Mouse (Mus musculus): Measurements from ENCODE around the gene Cryba1. TPM values are rescaled to one million over a fixed set of nuclear protein-coding genes. Genes with fewer than 3 reads are reported as not detected.

The Cryba1 gene
- polyA plus RNA-seq, 1 experiment from 2014 or later = not detected

DNA sequence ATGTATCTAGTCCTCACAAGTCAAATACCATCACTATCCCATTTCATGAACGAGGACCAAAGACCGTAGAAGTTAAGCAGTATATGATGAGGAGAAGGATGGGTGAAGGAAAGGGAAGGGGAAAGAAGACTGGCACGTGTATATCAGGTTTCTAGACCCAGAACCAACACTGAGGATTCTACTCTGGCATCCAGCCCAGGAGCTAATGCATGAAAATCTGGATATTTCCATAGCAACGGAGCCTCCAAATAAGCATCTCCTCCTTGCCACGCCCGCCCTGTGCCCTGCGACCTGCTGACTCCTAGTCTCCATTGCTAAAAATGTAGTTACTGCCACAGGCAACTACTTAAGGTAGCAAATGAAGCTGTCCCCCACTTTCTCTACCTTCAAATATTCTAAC is 317 bp downstream of the Cryba1 start:
- Histone ChIP-seq H3K27ac (no peak overlapping the region), H3K4me3 (replicated peaks; ENCODE audit: low read depth, low read length) (no peak overlapping the region), H3K9me3 (replicated peaks; ENCODE audit: low read length) (no peaks in the 10 kb centered on the region), H3K27me3 (ENCODE audit: insufficient read depth, low read length) (no peaks in the 10 kb centered on the region), H3K9ac (ENCODE audit: low read depth, low read length) (no peak overlapping the region), H3K4me1 (replicated peaks; ENCODE audit: insufficient read depth, low read length) (no peaks in the 10 kb centered on the region), H3K4me2 (ENCODE audit: low read length) (no peak overlapping the region), H3K36me3 (ENCODE audit: insufficient read depth, low read length) (no peaks in the 10 kb centered on the region)
- TF ChIP-seq CTCF (IDR thresholded peaks at IDR 0.05; ENCODE audit: low read depth) = no peak
- DNase-seq (ENCODE audit: low spot score) (no peak), ATAC-seq (replicated peaks; ENCODE audit: low FRiP score, low read depth) (no peak)
- WGBS = 83% methylated on average over 7 of the region's 7 CpGs

DNA sequence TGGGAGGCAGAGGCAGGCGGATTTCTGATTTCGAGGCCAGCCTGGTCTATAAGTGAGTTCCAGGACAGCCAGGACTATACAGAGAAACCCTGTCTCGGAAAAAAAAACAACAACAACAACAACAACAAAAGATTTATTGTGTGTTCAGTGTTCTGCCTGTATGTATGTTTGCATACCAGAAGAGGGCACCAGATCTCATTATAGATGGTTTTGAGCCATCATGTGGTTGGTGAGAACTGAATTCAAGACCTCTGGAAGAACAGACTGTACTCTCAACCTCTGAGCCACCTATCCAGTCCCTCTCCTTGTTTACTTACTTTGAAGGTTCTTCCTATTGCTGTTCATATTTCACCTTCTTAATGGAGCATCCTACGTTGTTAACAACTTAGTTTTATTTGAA is 3.7 kb downstream of the Cryba1 start:
- Histone ChIP-seq H3K27me3 (ENCODE audit: insufficient read depth, low read length) (no peaks in the 10 kb centered on the region), H3K4me1 (replicated peaks; ENCODE audit: insufficient read depth, low read length) (no peaks in the 10 kb centered on the region), H3K4me2 (ENCODE audit: low read length) (no peak overlapping the region), H3K9ac (ENCODE audit: low read depth, low read length) (no peak overlapping the region), H3K4me3 (replicated peaks; ENCODE audit: low read depth, low read length) (no peak overlapping the region), H3K36me3 (ENCODE audit: insufficient read depth, low read length) (no peaks in the 10 kb centered on the region), H3K27ac (no peak overlapping the region), H3K9me3 (replicated peaks; ENCODE audit: low read length) (no peaks in the 10 kb centered on the region)
- WGBS = 91% methylated on average over 4 of the region's 4 CpGs
- TF ChIP-seq CTCF (IDR thresholded peaks at IDR 0.05; ENCODE audit: low read depth) = peak; percentile 24; the same call in 1 of the 2 replicates
- ATAC-seq (replicated peaks; ENCODE audit: low FRiP score, low read depth) (no peak), DNase-seq (ENCODE audit: low spot score) (no peak)

DNA sequence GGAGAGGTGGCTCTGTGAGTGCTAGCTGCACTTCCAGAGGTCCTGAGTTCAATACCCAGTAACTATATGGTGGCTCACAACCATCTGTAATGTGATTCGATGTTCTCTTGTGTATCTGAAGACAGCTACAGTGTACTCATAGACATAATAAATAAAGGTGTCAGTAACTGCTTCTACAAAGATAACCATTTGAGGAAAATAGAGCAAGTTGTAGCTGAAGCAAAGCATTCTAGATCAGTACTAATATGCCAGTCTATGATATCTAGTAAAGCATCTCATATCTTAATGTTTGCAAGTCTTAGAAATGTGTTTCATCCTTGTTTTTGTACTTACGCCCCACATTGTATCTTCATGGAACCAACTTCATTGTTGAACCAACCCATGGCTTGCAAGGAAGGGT is 6.0 kb downstream of the Cryba1 start:
- H3K9me3 ChIP-seq (replicated peaks; ENCODE audit: low read length) = no peaks in the 10 kb centered on the region
- no peak for ATAC-seq (replicated peaks; ENCODE audit: low FRiP score, low read depth)
- no peak overlapping the region for H3K27ac ChIP-seq
- H3K4me2 ChIP-seq (ENCODE audit: low read length) = no peak overlapping the region
- no peak for TF ChIP-seq CTCF (IDR thresholded peaks at IDR 0.05; ENCODE audit: low read depth)
- no peaks in the 10 kb centered on the region for H3K36me3 ChIP-seq (ENCODE audit: insufficient read depth, low read length)
- no peak overlapping the region for H3K4me3 ChIP-seq (replicated peaks; ENCODE audit: low read depth, low read length)
- WGBS = 91% methylated on average over 2 of the region's 2 CpGs
- no peak for DNase-seq (ENCODE audit: low spot score)
- no peaks in the 10 kb centered on the region for H3K4me1 ChIP-seq (replicated peaks; ENCODE audit: insufficient read depth, low read length)
- H3K27me3 ChIP-seq (ENCODE audit: insufficient read depth, low read length) = no peaks in the 10 kb centered on the region
- H3K9ac ChIP-seq (ENCODE audit: low read depth, low read length) = no peak overlapping the region

- H3K27ac ChIP-seq = no peak overlapping the region
- no peak overlapping the region for H3K4me2 ChIP-seq (ENCODE audit: low read length)
- H3K9ac ChIP-seq (ENCODE audit: low read depth, low read length) = no peak overlapping the region
- ATAC-seq (replicated peaks; ENCODE audit: low FRiP score, low read depth) = no peak
- no peaks in the 10 kb centered on the region for H3K9me3 ChIP-seq (replicated peaks; ENCODE audit: low read length)
- H3K36me3 ChIP-seq (ENCODE audit: insufficient read depth, low read length) = peaks cover 10% of the 10 kb centered on the region; the same call in 1 of the 2 replicates
- no peaks in the 10 kb centered on the region for H3K4me1 ChIP-seq (replicated peaks; ENCODE audit: insufficient read depth, low read length)
- DNase-seq (ENCODE audit: low spot score) = no peak
- WGBS = 94% methylated on average over 3 of the region's 3 CpGs
- no peaks in the 10 kb centered on the region for H3K27me3 ChIP-seq (ENCODE audit: insufficient read depth, low read length)
- TF ChIP-seq CTCF (IDR thresholded peaks at IDR 0.05; ENCODE audit: low read depth) = no peak
- no peak overlapping the region for H3K4me3 ChIP-seq (replicated peaks; ENCODE audit: low read depth, low read length)
These were observed 11.3 kb downstream of the Cryba1 start for GRCm38 (mm10) chr11:77713736-77714135.

DNA sequence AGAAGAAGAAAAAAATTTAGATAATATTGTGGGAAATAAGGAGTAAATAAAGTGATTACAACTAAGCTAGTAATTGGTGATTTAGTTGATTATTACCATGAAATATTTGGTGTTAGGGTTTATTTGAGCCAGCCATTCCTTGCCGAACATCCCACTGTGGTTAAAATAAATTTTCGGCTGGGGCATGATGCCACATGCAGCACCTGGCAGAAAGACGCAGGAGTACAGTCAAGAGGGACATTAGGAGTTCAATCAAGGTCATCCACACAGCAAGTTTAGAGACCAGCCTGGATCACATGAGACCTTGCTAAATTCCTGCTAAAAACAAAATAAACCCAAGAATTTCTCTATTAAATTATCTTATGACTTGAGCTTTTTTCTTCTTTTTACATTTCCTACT is 16.0 kb downstream of the Cryba1 start:
- Histone ChIP-seq H3K9ac (ENCODE audit: low read depth, low read length) (no peak overlapping the region), H3K4me2 (ENCODE audit: low read length) (no peak overlapping the region), H3K4me3 (replicated peaks; ENCODE audit: low read depth, low read length) (no peak overlapping the region), H3K36me3 (ENCODE audit: insufficient read depth, low read length) (peaks cover 20% of the 10 kb centered on the region; the same call in 1 of the 2 replicates), H3K27ac (no peak overlapping the region), H3K4me1 (replicated peaks; ENCODE audit: insufficient read depth, low read length) (no peaks in the 10 kb centered on the region), H3K27me3 (ENCODE audit: insufficient read depth, low read length) (no peaks in the 10 kb centered on the region), H3K9me3 (replicated peaks; ENCODE audit: low read length) (no peaks in the 10 kb centered on the region)
- no peak for TF ChIP-seq CTCF (IDR thresholded peaks at IDR 0.05; ENCODE audit: low read depth)
- ATAC-seq (replicated peaks; ENCODE audit: low FRiP score, low read depth) (no peak), DNase-seq (ENCODE audit: low spot score) (no peak)
- 50% methylated on average over 3 of the region's 3 CpGs for WGBS

DNA sequence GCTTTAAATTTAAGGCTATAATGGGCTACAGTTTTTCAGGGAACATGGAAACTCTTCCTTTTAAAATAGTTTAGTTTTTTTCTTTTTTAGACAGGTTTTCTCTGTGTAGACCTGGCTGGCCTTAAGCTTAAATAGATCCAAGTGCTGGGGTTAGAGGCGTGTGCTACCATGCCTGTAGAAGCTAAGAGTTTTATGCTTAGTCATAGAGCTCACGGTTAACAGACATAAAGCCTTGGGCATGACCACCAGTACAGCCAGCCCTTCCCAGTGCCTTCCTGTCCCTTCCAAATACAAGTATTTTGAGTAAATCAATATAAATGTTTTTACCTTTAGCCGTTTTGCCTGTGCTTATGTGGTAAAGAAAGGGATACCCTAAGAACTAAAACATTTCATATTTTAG is 19.2 kb downstream of the Cryba1 start:
- 86% methylated on average over 3 of the region's 3 CpGs for WGBS
- TF ChIP-seq CTCF (IDR thresholded peaks at IDR 0.05; ENCODE audit: low read depth) = no peak
- no peaks in the 10 kb centered on the region for H3K27me3 ChIP-seq (ENCODE audit: insufficient read depth, low read length)
- no peak overlapping the region for H3K27ac ChIP-seq
- no peak overlapping the region for H3K4me3 ChIP-seq (replicated peaks; ENCODE audit: low read depth, low read length)
- H3K4me2 ChIP-seq (ENCODE audit: low read length) = no peak overlapping the region
- ATAC-seq (replicated peaks; ENCODE audit: low FRiP score, low read depth) (no peak), DNase-seq (ENCODE audit: low spot score) (no peak)
- peaks cover 16% of the 10 kb centered on the region; the same call in 1 of the 2 replicates for H3K36me3 ChIP-seq (ENCODE audit: insufficient read depth, low read length)
- H3K4me1 ChIP-seq (replicated peaks; ENCODE audit: insufficient read depth, low read length) = no peaks in the 10 kb centered on the region
- H3K9ac ChIP-seq (ENCODE audit: low read depth, low read length) = no peak overlapping the region
- H3K9me3 ChIP-seq (replicated peaks; ENCODE audit: low read length) = no peaks in the 10 kb centered on the region

- TF ChIP-seq CTCF (IDR thresholded peaks at IDR 0.05; ENCODE audit: low read depth) = peak; percentile 8; the same call in 1 of the 2 replicates
- no peak overlapping the region for H3K27ac ChIP-seq
- H3K27me3 ChIP-seq (ENCODE audit: insufficient read depth, low read length) = no peaks in the 10 kb centered on the region
- H3K4me1 ChIP-seq (replicated peaks; ENCODE audit: insufficient read depth, low read length) = no peaks in the 10 kb centered on the region
- no peak for ATAC-seq (replicated peaks; ENCODE audit: low FRiP score, low read depth)
- no peaks in the 10 kb centered on the region for H3K9me3 ChIP-seq (replicated peaks; ENCODE audit: low read length)
- H3K36me3 ChIP-seq (ENCODE audit: insufficient read depth, low read length) = peaks cover 23% of the 10 kb centered on the region; the same call in 1 of the 2 replicates
- no peak overlapping the region for H3K9ac ChIP-seq (ENCODE audit: low read depth, low read length)
- WGBS = 49% methylated on average over 2 of the region's 2 CpGs
- H3K4me3 ChIP-seq (replicated peaks; ENCODE audit: low read depth, low read length) = no peak overlapping the region
- H3K4me2 ChIP-seq (ENCODE audit: low read length) = no peak overlapping the region
- no peak for DNase-seq (ENCODE audit: low spot score)
These were observed 27.9 kb downstream of the Cryba1 start for GRCm38 (mm10) chr11:77697232-77697631.
